Mouse (Mus musculus): ENCODE data around the gene Arhgef12. TPM values are rescaled to one million over a fixed set of nuclear protein-coding genes. Genes with fewer than 3 reads are reported as not detected.

Gene Arhgef12
- polyA plus RNA-seq, 1 experiment = 48.0 TPM

GRCm38 (mm10) chr9:43015366-43015765 lies 91.7 kb downstream of the Arhgef12 start:
- TF ChIP-seq CTCF (conservative IDR thresholded peaks at IDR 0.05; ENCODE audit: insufficient read depth, insufficient read length, low read depth, low read length) (no peak), POLR2A (IDR thresholded peaks at IDR 0.05; ENCODE audit: low read depth, low read length) (no peak)
- H3K4me3 ChIP-seq (ENCODE audit: insufficient read depth, low read depth, low read length) = no peak overlapping the region
- H3K36me3 ChIP-seq (ENCODE audit: control insufficient read depth, insufficient read depth, low read length) = peaks cover 7% of the 10 kb centered on the region
- H3K27me3 ChIP-seq (replicated peaks; ENCODE audit: control insufficient read depth, insufficient read depth, low read length) = no peaks in the 10 kb centered on the region
- H3K4me1 ChIP-seq (ENCODE audit: control insufficient read depth, insufficient read depth, low read length) = no peaks in the 10 kb centered on the region
- no peak for DNase-seq
- WGBS = 85% methylated on average over 2 of the region's 2 CpGs
- H3K27ac ChIP-seq (ENCODE audit: insufficient read depth, low read depth, low read length) = no peak overlapping the region

DNA sequence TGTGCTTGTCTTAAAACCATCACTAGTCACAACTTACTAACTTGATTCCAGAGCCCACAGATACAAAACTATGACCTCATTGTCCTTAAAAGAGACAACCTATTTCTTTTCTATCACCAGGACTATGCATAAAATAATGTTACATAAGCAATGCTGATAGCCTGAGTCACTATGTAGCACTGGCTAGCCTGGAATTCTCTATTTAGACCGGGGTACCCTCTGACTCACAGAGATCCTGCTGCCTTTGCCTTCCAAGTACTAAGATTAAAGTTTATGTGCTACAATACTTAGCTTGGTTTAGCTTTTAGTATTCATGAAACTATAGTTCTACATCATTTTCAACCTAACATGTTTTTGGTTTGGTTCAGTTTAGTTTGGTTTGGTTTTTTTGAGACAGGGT lies 92.2 kb downstream of the Arhgef12 start:
- no peak for DNase-seq
- Histone ChIP-seq H3K27ac (ENCODE audit: insufficient read depth, low read depth, low read length) (no peak overlapping the region), H3K27me3 (replicated peaks; ENCODE audit: control insufficient read depth, insufficient read depth, low read length) (no peaks in the 10 kb centered on the region), H3K4me1 (ENCODE audit: control insufficient read depth, insufficient read depth, low read length) (no peaks in the 10 kb centered on the region), H3K4me3 (ENCODE audit: insufficient read depth, low read depth, low read length) (no peak overlapping the region), H3K36me3 (ENCODE audit: control insufficient read depth, insufficient read depth, low read length) (peaks cover 7% of the 10 kb centered on the region)
- WGBS = 89% methylated on average over 1 of the region's 1 CpGs
- TF ChIP-seq CTCF (conservative IDR thresholded peaks at IDR 0.05; ENCODE audit: insufficient read depth, insufficient read length, low read depth, low read length) = no peak
- TF ChIP-seq POLR2A (IDR thresholded peaks at IDR 0.05; ENCODE audit: low read depth, low read length) = no peak

GRCm38 (mm10) chr9:43012541-43012940 lies 94.5 kb downstream of the Arhgef12 start:
- peak; percentile 13 for DNase-seq
- Histone ChIP-seq H3K4me3 (ENCODE audit: insufficient read depth, low read depth, low read length) (no peak overlapping the region), H3K27me3 (replicated peaks; ENCODE audit: control insufficient read depth, insufficient read depth, low read length) (no peaks in the 10 kb centered on the region), H3K36me3 (ENCODE audit: control insufficient read depth, insufficient read depth, low read length) (peaks cover 13% of the 10 kb centered on the region), H3K4me1 (ENCODE audit: control insufficient read depth, insufficient read depth, low read length) (no peaks in the 10 kb centered on the region), H3K27ac (ENCODE audit: insufficient read depth, low read depth, low read length) (no peak overlapping the region)
- no peak for TF ChIP-seq CTCF (conservative IDR thresholded peaks at IDR 0.05; ENCODE audit: insufficient read depth, insufficient read length, low read depth, low read length)
- 62% methylated on average over 5 of the region's 5 CpGs for WGBS

GRCm38 (mm10) chr9:43011061-43011460 lies 96.0 kb downstream of the Arhgef12 start:
- Histone ChIP-seq H3K36me3 (ENCODE audit: control insufficient read depth, insufficient read depth, low read length) (peaks cover 10% of the 10 kb centered on the region), H3K4me1 (ENCODE audit: control insufficient read depth, insufficient read depth, low read length) (no peaks in the 10 kb centered on the region), H3K27me3 (replicated peaks; ENCODE audit: control insufficient read depth, insufficient read depth, low read length) (no peaks in the 10 kb centered on the region), H3K4me3 (ENCODE audit: insufficient read depth, low read depth, low read length) (no peak overlapping the region), H3K27ac (ENCODE audit: insufficient read depth, low read depth, low read length) (no peak overlapping the region)
- DNase-seq = no peak
- TF ChIP-seq POLR2A (IDR thresholded peaks at IDR 0.05; ENCODE audit: low read depth, low read length) (no peak), CTCF (conservative IDR thresholded peaks at IDR 0.05; ENCODE audit: insufficient read depth, insufficient read length, low read depth, low read length) (no peak)
- WGBS = 77% methylated on average over 4 of the region's 4 CpGs

DNA sequence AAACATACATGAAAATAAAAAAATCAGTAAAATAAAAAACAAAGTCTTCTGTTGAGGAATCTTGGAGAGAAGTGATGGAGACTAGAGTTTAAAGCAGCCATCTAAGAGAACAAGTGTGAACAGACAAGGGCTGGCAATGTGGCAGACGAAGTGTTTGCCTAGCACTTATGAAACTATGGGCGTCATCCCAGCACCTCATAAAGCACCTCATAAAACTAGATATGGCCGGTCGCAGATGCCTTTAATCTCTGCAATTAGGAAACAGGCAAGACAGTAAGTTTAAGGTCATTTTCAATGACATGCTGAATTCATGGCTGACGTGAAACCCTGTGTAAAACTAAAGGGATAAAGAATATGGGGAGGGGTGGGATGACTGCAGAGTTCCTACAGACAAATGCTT lies 103.2 kb downstream of the Arhgef12 start:
- H3K4me1 ChIP-seq (ENCODE audit: control insufficient read depth, insufficient read depth, low read length) = peaks cover 8% of the 10 kb centered on the region
- no peak overlapping the region for H3K27ac ChIP-seq (ENCODE audit: insufficient read depth, low read depth, low read length)
- peaks cover 16% of the 10 kb centered on the region for H3K36me3 ChIP-seq (ENCODE audit: control insufficient read depth, insufficient read depth, low read length)
- DNase-seq = no peak
- no peaks in the 10 kb centered on the region for H3K27me3 ChIP-seq (replicated peaks; ENCODE audit: control insufficient read depth, insufficient read depth, low read length)
- WGBS = 79% methylated on average over 5 of the region's 5 CpGs
- no peak overlapping the region for H3K4me3 ChIP-seq (ENCODE audit: insufficient read depth, low read depth, low read length)
- no peak for TF ChIP-seq POLR2A (IDR thresholded peaks at IDR 0.05; ENCODE audit: low read depth, low read length)
- no peak for TF ChIP-seq CTCF (conservative IDR thresholded peaks at IDR 0.05; ENCODE audit: insufficient read depth, insufficient read length, low read depth, low read length)

- Histone ChIP-seq H3K4me1 (ENCODE audit: control insufficient read depth, insufficient read depth, low read length) (peaks cover 8% of the 10 kb centered on the region), H3K27me3 (replicated peaks; ENCODE audit: control insufficient read depth, insufficient read depth, low read length) (no peaks in the 10 kb centered on the region), H3K27ac (ENCODE audit: insufficient read depth, low read depth, low read length) (no peak overlapping the region), H3K36me3 (ENCODE audit: control insufficient read depth, insufficient read depth, low read length) (peaks cover 15% of the 10 kb centered on the region), H3K4me3 (ENCODE audit: insufficient read depth, low read depth, low read length) (no peak overlapping the region)
- WGBS = 91% methylated on average over 4 of the region's 4 CpGs
- no peak for DNase-seq
- TF ChIP-seq POLR2A (IDR thresholded peaks at IDR 0.05; ENCODE audit: low read depth, low read length) = no peak
- no peak for TF ChIP-seq CTCF (conservative IDR thresholded peaks at IDR 0.05; ENCODE audit: insufficient read depth, insufficient read length, low read depth, low read length)
These were observed 104.0 kb downstream of the Arhgef12 start for GRCm38 (mm10) chr9:43003017-43003416.

DNA sequence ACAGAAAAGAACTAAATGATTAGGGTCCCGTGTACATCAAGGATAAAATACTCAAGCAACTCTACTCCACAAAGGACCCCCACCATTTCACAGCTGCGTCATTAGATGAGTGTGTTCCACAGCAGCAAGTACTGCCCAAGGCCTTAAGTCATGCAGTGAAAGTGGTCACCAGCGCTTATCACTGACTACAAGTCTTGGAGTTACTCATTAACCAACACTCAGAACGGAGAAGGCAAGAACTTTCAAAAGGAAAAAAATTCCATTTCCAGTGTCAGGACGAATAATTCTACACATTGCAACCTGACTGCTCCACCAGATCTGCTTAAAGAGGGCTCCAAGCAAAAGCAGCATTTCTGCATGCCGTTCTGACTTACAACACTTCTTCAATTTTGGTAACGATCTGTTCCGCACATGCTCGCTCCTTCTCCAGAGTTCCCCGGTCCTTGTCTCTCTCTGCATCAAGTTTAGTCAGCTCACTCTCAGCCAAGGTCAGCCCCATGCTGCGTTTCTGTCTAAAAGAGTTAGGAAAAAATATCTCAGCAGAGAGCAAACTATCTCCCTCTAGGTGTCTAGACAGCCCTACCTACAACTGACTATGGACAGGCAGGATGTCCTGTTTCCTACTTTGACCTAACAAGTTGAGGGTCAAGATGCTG lies 106.3 kb downstream of the Arhgef12 start:
- TF ChIP-seq POLR2A (IDR thresholded peaks at IDR 0.05; ENCODE audit: low read depth, low read length) (no peak), CTCF (conservative IDR thresholded peaks at IDR 0.05; ENCODE audit: insufficient read depth, insufficient read length, low read depth, low read length) (no peak)
- peak; percentile 47 for DNase-seq
- 38% methylated on average over 11 of the region's 11 CpGs for WGBS
- Histone ChIP-seq H3K27me3 (replicated peaks; ENCODE audit: control insufficient read depth, insufficient read depth, low read length) (no peaks in the 10 kb centered on the region), H3K4me3 (ENCODE audit: insufficient read depth, low read depth, low read length) (no peak overlapping the region), H3K4me1 (ENCODE audit: control insufficient read depth, insufficient read depth, low read length) (peaks cover 8% of the 10 kb centered on the region), H3K36me3 (ENCODE audit: control insufficient read depth, insufficient read depth, low read length) (peaks cover 17% of the 10 kb centered on the region), H3K27ac (ENCODE audit: insufficient read depth, low read depth, low read length) (no peak overlapping the region)

Data from kidney, adult 2 months (tissue).